Mouse (Mus musculus): ENCODE results near the gene Sema5a. TPM values are rescaled to one million over a fixed set of nuclear protein-coding genes. Genes with fewer than 3 reads are reported as not detected.

Sema5a gene
- polyA plus RNA-seq, 1 experiment from 2014 or later = 10.0 TPM

- no peak overlapping the region for H3K4me2 ChIP-seq (ENCODE audit: low read length)
- H3K4me3 ChIP-seq (ENCODE audit: control insufficient read depth in 1 of 2, insufficient read depth in 1 of 2, low read depth in 1 of 2, low read length in 2 of 2) = no peak overlapping the region
- H3K27me3 ChIP-seq (ENCODE audit: control insufficient read depth, insufficient read depth, low read length) = no peaks in the 10 kb centered on the region
- H3K9me3 ChIP-seq (ENCODE audit: control insufficient read depth, low read length) = no peaks in the 10 kb centered on the region
- no peak overlapping the region for H3K27ac ChIP-seq (replicated peaks in 1 of 2; ENCODE audit: control insufficient read depth in 1 of 2, insufficient read depth in 1 of 2, low read depth in 2 of 2, low read length in 2 of 2)
- no peak for ATAC-seq (ENCODE audit: insufficient number of reproducible peaks, insufficient read depth, low FRiP score, low read depth)
- H3K36me3 ChIP-seq (ENCODE audit: control insufficient read depth, insufficient read depth, low read length) = no peaks in the 10 kb centered on the region
- peaks cover 9 to 23% of the 10 kb centered on the region in 2 experiments for H3K4me1 ChIP-seq (ENCODE audit: control insufficient read depth in 2 of 2, insufficient read depth in 2 of 2, low read length in 2 of 2)
- H3K9ac ChIP-seq (ENCODE audit: low read length) = no peak overlapping the region
- WGBS = 77% methylated on average over 3 of the region's 3 CpGs
These were observed 41.7 kb downstream of the Sema5a start for GRCm38 (mm10) chr15:32286296-32286695.

- no peaks in the 10 kb centered on the region for H3K36me3 ChIP-seq (ENCODE audit: control insufficient read depth, insufficient read depth, low read length)
- peak overlapping the region; percentile 5; the same call in 1 of the 2 replicates for H3K9ac ChIP-seq (ENCODE audit: low read length)
- no peaks in the 10 kb centered on the region for H3K27me3 ChIP-seq (ENCODE audit: control insufficient read depth, insufficient read depth, low read length)
- ATAC-seq (ENCODE audit: insufficient number of reproducible peaks, insufficient read depth, low FRiP score, low read depth) = peak; percentile 68
- H3K4me1 ChIP-seq (ENCODE audit: control insufficient read depth in 2 of 2, insufficient read depth in 2 of 2, low read length in 2 of 2) = peaks cover 9 to 15% of the 10 kb centered on the region in 2 experiments
- no peak overlapping the region for H3K4me3 ChIP-seq (ENCODE audit: control insufficient read depth in 1 of 2, insufficient read depth in 1 of 2, low read depth in 1 of 2, low read length in 2 of 2)
- H3K4me2 ChIP-seq (ENCODE audit: low read length) = peak overlapping the region; percentile 47
- WGBS = 7% methylated on average over 6 of the region's 6 CpGs
- H3K9me3 ChIP-seq (ENCODE audit: control insufficient read depth, low read length) = no peaks in the 10 kb centered on the region
- peak overlapping the region; percentile 74 to 84 for H3K27ac ChIP-seq (replicated peaks in 1 of 2; ENCODE audit: control insufficient read depth in 1 of 2, insufficient read depth in 1 of 2, low read depth in 2 of 2, low read length in 2 of 2)
These were observed 43.9 kb downstream of the Sema5a start for GRCm38 (mm10) chr15:32288480-32288879.

- H3K36me3 ChIP-seq (ENCODE audit: control insufficient read depth, insufficient read depth, low read length) = no peaks in the 10 kb centered on the region
- no peaks in the 10 kb centered on the region for H3K27me3 ChIP-seq (ENCODE audit: control insufficient read depth, insufficient read depth, low read length)
- H3K9ac ChIP-seq (ENCODE audit: low read length) = no peak overlapping the region
- no peaks in the 10 kb centered on the region for H3K9me3 ChIP-seq (ENCODE audit: control insufficient read depth, low read length)
- ATAC-seq (ENCODE audit: insufficient number of reproducible peaks, insufficient read depth, low FRiP score, low read depth) = no peak
- no peak overlapping the region for H3K4me3 ChIP-seq (ENCODE audit: control insufficient read depth in 1 of 2, insufficient read depth in 1 of 2, low read depth in 1 of 2, low read length in 2 of 2)
- H3K4me2 ChIP-seq (ENCODE audit: low read length) = no peak overlapping the region
- 85% methylated on average over 3 of the region's 3 CpGs for WGBS
- no peak overlapping the region for H3K27ac ChIP-seq (replicated peaks in 1 of 2; ENCODE audit: control insufficient read depth in 1 of 2, insufficient read depth in 1 of 2, low read depth in 2 of 2, low read length in 2 of 2)
- peaks cover 9 to 15% of the 10 kb centered on the region in 2 experiments for H3K4me1 ChIP-seq (ENCODE audit: control insufficient read depth in 2 of 2, insufficient read depth in 2 of 2, low read length in 2 of 2)
These were observed 46.4 kb downstream of the Sema5a start for GRCm38 (mm10) chr15:32291000-32291399.

GRCm38 (mm10) chr15:32296523-32296922 is 51.9 kb downstream of the Sema5a start:
- Histone ChIP-seq H3K27ac (replicated peaks in 1 of 2; ENCODE audit: control insufficient read depth in 1 of 2, insufficient read depth in 1 of 2, low read depth in 2 of 2, low read length in 2 of 2) (no peak overlapping the region), H3K4me3 (ENCODE audit: control insufficient read depth in 1 of 2, insufficient read depth in 1 of 2, low read depth in 1 of 2, low read length in 2 of 2) (no peak overlapping the region), H3K4me1 (ENCODE audit: control insufficient read depth in 2 of 2, insufficient read depth in 2 of 2, low read length in 2 of 2) (no peaks in the 10 kb centered on the region; a peak in 1 of 4 replicates), H3K27me3 (ENCODE audit: control insufficient read depth, insufficient read depth, low read length) (no peaks in the 10 kb centered on the region), H3K4me2 (ENCODE audit: low read length) (no peak overlapping the region), H3K9me3 (ENCODE audit: control insufficient read depth, low read length) (no peaks in the 10 kb centered on the region), H3K9ac (ENCODE audit: low read length) (no peak overlapping the region), H3K36me3 (ENCODE audit: control insufficient read depth, insufficient read depth, low read length) (no peaks in the 10 kb centered on the region)
- 83% methylated on average over 6 of the region's 6 CpGs for WGBS
- ATAC-seq (ENCODE audit: insufficient number of reproducible peaks, insufficient read depth, low FRiP score, low read depth) = no peak

GRCm38 (mm10) chr15:32297266-32297665 is 52.7 kb downstream of the Sema5a start:
- ATAC-seq (ENCODE audit: insufficient number of reproducible peaks, insufficient read depth, low FRiP score, low read depth) = no peak
- Histone ChIP-seq H3K9me3 (ENCODE audit: control insufficient read depth, low read length) (no peaks in the 10 kb centered on the region), H3K27ac (replicated peaks in 1 of 2; ENCODE audit: control insufficient read depth in 1 of 2, insufficient read depth in 1 of 2, low read depth in 2 of 2, low read length in 2 of 2) (no peak overlapping the region), H3K9ac (ENCODE audit: low read length) (no peak overlapping the region), H3K4me2 (ENCODE audit: low read length) (no peak overlapping the region), H3K4me1 (ENCODE audit: control insufficient read depth in 2 of 2, insufficient read depth in 2 of 2, low read length in 2 of 2) (no peaks in the 10 kb centered on the region; a peak in 1 of 4 replicates), H3K27me3 (ENCODE audit: control insufficient read depth, insufficient read depth, low read length) (no peaks in the 10 kb centered on the region), H3K36me3 (ENCODE audit: control insufficient read depth, insufficient read depth, low read length) (no peaks in the 10 kb centered on the region), H3K4me3 (ENCODE audit: control insufficient read depth in 1 of 2, insufficient read depth in 1 of 2, low read depth in 1 of 2, low read length in 2 of 2) (no peak overlapping the region)
- 72% methylated on average over 5 of the region's 5 CpGs for WGBS

GRCm38 (mm10) chr15:32298525-32298924 is 53.9 kb downstream of the Sema5a start:
- Histone ChIP-seq H3K9ac (ENCODE audit: low read length) (no peak overlapping the region), H3K4me1 (ENCODE audit: control insufficient read depth in 2 of 2, insufficient read depth in 2 of 2, low read length in 2 of 2) (no peaks in the 10 kb centered on the region; a peak in 1 of 4 replicates), H3K4me2 (ENCODE audit: low read length) (no peak overlapping the region), H3K36me3 (ENCODE audit: control insufficient read depth, insufficient read depth, low read length) (no peaks in the 10 kb centered on the region), H3K27ac (replicated peaks in 1 of 2; ENCODE audit: control insufficient read depth in 1 of 2, insufficient read depth in 1 of 2, low read depth in 2 of 2, low read length in 2 of 2) (no peak overlapping the region), H3K4me3 (ENCODE audit: control insufficient read depth in 1 of 2, insufficient read depth in 1 of 2, low read depth in 1 of 2, low read length in 2 of 2) (no peak overlapping the region), H3K9me3 (ENCODE audit: control insufficient read depth, low read length) (no peaks in the 10 kb centered on the region), H3K27me3 (ENCODE audit: control insufficient read depth, insufficient read depth, low read length) (no peaks in the 10 kb centered on the region)
- 63% methylated on average over 6 of the region's 6 CpGs for WGBS
- ATAC-seq (ENCODE audit: insufficient number of reproducible peaks, insufficient read depth, low FRiP score, low read depth) = no peak

GRCm38 (mm10) chr15:32300991-32301390 is 56.4 kb downstream of the Sema5a start:
- WGBS = 91% methylated on average over 4 of the region's 4 CpGs
- Histone ChIP-seq H3K4me3 (ENCODE audit: control insufficient read depth in 1 of 2, insufficient read depth in 1 of 2, low read depth in 1 of 2, low read length in 2 of 2) (no peak overlapping the region), H3K4me2 (ENCODE audit: low read length) (no peak overlapping the region), H3K27ac (replicated peaks in 1 of 2; ENCODE audit: control insufficient read depth in 1 of 2, insufficient read depth in 1 of 2, low read depth in 2 of 2, low read length in 2 of 2) (no peak overlapping the region), H3K27me3 (ENCODE audit: control insufficient read depth, insufficient read depth, low read length) (no peaks in the 10 kb centered on the region), H3K4me1 (ENCODE audit: control insufficient read depth in 2 of 2, insufficient read depth in 2 of 2, low read length in 2 of 2) (no peaks in the 10 kb centered on the region; a peak in 1 of 4 replicates), H3K9me3 (ENCODE audit: control insufficient read depth, low read length) (no peaks in the 10 kb centered on the region), H3K36me3 (ENCODE audit: control insufficient read depth, insufficient read depth, low read length) (no peaks in the 10 kb centered on the region), H3K9ac (ENCODE audit: low read length) (no peak overlapping the region)
- no peak for ATAC-seq (ENCODE audit: insufficient number of reproducible peaks, insufficient read depth, low FRiP score, low read depth)

- H3K36me3 ChIP-seq (ENCODE audit: control insufficient read depth, insufficient read depth, low read length) = no peaks in the 10 kb centered on the region
- no peak for ATAC-seq (ENCODE audit: insufficient number of reproducible peaks, insufficient read depth, low FRiP score, low read depth)
- H3K4me2 ChIP-seq (ENCODE audit: low read length) = no peak overlapping the region
- peaks cover 5 to 7% of the 10 kb centered on the region in 2 experiments; a peak in 3 of 4 replicates for H3K4me1 ChIP-seq (ENCODE audit: control insufficient read depth in 2 of 2, insufficient read depth in 2 of 2, low read length in 2 of 2)
- no peak overlapping the region for H3K9ac ChIP-seq (ENCODE audit: low read length)
- H3K27ac ChIP-seq (replicated peaks in 1 of 2; ENCODE audit: control insufficient read depth in 1 of 2, insufficient read depth in 1 of 2, low read depth in 2 of 2, low read length in 2 of 2) = no peak overlapping the region
- no peaks in the 10 kb centered on the region for H3K27me3 ChIP-seq (ENCODE audit: control insufficient read depth, insufficient read depth, low read length)
- H3K9me3 ChIP-seq (ENCODE audit: control insufficient read depth, low read length) = no peaks in the 10 kb centered on the region
- no peak overlapping the region for H3K4me3 ChIP-seq (ENCODE audit: control insufficient read depth in 1 of 2, insufficient read depth in 1 of 2, low read depth in 1 of 2, low read length in 2 of 2)
- 36% methylated on average over 6 of the region's 6 CpGs for WGBS
These were observed 62.1 kb downstream of the Sema5a start for GRCm38 (mm10) chr15:32306557-32307243.

Measured in heart, embryonic 14.5 days (tissue).